Mouse (Mus musculus): Measurements from ENCODE around the gene Capns2.

The Capns2 gene

DNA sequence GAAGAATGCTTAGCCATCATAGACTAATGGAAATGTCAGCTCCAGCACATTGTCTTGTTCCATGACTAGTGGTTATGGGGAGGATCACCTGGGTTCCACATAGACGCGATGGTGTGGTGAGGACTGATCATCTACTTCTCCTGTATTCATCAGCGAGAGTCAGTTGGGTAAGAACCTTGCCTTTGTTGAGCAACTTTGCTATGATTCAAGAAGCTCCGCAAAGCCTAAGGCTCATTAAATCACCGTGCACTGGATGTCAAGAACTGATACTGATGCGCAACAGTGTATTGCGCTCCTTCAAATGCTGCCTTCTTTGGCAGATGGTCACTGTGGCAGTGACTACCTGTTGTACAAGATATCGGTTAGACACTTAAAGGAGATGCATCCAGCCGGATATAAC, 5.3 kb downstream of the Capns2 start:
- DNase-seq (ENCODE audit: low read depth), result no peak

- no peak for DNase-seq (ENCODE audit: low read depth)
Observed at GRCm38 (mm10) chr8:92908448-92908847, 7.2 kb downstream of the Capns2 start.

DNA sequence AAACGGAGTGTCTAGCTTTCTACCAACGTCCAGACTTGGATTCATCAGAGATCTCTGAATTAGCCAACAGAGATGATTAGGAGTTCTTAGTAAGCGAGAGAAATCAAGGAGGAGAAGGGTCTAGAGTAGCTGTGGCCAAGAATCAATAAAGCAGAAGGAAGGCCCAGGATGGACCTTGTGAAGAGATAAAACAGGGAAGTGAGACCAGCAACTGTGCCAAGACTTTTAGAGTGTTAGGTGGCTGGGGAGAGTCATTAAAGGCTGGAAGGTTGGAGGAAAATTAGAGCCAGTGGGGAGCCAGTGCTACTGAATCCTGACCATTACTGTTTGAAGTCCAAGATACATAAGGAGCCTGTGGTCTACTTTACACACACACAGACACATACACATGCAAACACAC, 10.3 kb downstream of the Capns2 start:
- DNase-seq (ENCODE audit: low read depth), result no peak

- no peak for DNase-seq (ENCODE audit: low read depth)
Observed at GRCm38 (mm10) chr8:92913396-92913795, 12.2 kb downstream of the Capns2 start.

DNA sequence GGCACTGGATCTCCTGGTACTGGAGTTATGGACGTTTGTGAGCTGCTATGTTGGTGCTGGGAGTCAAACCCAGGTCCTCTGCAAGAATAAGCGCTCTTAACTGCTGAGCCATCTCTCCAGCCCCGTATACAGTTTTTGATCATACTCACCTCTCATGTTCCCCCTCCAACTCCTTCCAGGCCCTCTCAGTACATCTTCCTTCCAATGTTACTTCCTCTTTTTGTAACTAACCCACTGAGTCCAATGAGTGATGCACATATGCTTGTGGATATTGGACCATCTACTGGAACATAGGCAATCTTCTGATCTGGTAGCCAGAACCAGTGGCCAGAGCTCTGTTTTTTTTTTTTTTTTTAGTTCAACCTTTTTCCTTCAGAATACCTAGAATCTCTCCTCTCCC, 14.9 kb downstream of the Capns2 start:
- DNase-seq (ENCODE audit: low read depth), result no peak

DNA sequence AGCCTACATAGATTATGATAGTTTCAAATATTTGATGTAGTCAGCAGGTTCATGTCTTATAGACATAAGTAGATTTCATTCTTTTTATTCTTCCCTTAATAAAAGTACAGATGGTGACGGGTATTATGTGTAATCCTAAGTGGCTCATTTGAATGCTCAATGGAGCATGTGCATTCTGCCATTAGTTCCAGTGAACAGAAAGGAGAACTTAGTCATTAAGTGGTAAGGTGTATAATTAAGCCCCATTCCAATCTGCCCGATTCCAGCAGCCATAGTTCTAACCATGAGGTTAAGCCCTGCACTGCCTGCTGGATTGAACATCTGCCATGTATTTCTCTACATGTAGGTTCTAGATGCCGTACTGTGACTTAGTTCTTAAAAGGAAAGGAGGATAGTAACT, 20.6 kb downstream of the Capns2 start:
- no peak for DNase-seq (ENCODE audit: low read depth)

GRCm38 (mm10) chr8:92928986-92929385, 27.8 kb downstream of the Capns2 start:
- no peak for DNase-seq (ENCODE audit: low read depth)

DNA sequence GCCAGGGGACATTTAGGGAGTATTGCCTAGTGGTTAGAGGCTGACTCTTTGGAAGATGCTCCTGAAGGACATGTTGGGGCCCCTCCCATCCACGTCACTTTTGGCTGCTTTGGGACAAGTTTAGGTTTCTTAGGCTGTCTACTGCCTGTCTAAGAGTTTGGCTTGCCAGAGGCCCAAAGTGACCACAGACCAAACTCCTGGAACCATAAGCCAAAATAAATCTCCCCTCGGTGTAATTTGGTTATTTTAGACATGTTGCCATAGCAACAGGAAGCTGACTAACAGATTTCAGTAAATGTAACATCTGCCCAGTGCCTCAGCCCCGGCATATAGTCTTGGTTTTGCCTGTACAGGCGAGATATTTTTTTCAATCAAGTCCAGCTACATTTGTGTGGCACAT, 36.8 kb downstream of the Capns2 start:
- DNase-seq (ENCODE audit: low read depth), result no peak

DNA sequence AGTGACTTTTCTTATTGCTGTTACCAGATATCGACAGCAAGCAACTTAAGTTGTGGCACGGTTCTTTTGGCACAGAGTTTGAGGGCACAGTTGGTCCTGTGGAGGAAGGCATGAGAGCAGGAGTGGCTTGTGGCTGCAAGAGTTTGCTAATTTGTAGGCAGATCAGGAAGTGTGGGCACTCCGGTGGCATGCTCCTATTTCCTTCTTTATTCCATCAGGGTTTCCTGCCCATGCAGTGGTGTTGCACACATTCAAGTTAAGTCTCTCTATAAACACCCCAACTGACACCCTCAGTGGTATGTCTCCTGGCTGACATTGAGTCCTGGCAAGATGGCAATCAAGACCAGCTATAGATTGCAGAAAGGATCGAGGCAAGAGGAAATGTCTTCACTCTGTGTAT, 47.9 kb downstream of the Capns2 start:
- DNase-seq (ENCODE audit: low read depth), result no peak

GRCm38 (mm10) chr8:92950639-92951371, 49.6 kb downstream of the Capns2 start:
- DNase-seq (ENCODE audit: low read depth), result no peak

All from c-Kit-positive CD71-positive TER-119-negative erythroid progenitor cells, embryonic 14.5 days (primary cell).